Mouse (Mus musculus) adipocyte (in vitro differentiated cells): Measurements from ENCODE around the gene Zdhhc14.
A peak's percentile ranks its signal among the peaks of the same experiment; 100 is the strongest.

ENCODE experiments used
- DNase-seq: peaks from one replicate; pipeline ENCODE4 v3.0.0-alpha.2; 2016; ENCODE audit warnings: low spot score

The Zdhhc14 gene

DNA sequence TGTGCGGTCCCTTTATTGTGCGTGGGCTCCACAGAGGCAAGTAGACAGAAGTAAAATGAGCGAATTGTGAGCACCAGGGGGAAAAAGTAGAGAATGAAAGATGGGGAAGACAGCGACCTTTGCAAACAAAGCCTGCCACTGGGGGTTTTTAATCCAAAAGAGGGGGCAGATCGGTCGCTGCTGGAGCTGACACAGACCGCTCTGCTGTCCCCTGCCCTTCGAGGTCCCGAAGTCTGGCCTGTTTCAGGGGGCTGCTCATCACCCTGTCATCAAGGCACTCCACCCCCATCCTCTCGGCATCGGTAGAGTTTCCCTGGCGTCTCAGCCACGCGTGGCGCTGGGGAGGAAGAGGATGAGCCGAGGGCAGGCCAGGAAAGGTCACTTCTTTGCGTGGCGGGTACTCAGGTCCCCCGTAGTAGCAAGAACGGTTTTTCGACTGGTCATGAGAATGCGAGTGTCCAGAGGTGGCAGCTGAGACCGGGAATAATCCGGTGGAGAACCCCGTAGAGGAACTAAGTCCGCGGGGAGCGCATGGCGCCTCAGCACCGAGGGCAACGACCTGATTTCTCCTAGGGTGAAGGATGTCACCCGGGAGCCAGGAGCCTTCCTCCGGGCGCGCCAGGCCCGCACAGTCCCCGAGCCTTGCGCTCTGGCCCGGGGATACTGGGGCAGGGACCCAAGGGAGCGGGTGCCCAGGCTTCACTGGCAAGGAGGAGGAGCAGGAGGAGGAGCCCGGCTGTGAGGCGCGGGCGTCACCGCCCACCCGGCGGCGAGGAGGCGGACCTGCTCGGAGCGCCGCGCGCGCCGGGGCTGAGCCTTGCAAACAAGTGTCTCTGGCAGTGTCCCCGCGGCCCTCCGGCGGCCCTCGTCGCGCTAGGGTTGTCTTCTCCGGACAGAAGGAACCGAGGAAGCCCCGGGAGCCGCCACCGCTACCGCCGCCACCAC, at the start of gene Zdhhc14:
TSS of gene Zdhhc14 (plus strand) at position 757 of the 945 bp plus-strand sequence.
- DNase-seq, result peak; percentile 46

DNA sequence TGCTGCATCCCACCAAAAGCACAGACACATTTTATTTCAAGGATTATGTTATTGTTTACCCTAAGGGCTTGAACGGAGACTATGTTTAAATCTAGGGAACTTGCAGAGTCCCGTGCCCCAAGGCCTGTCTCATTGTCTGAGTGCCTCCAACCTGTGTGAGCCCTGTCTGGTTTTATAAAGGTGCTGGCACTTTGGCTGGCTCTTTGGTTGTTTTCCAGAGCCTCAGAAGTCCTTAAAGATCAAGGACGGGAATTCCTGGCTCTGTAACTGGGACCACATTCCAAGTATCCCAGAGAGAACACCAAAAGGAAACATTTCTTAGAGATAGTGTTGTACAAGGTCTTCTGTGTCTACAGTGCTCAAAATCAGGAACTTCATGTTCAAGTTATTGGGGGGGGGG, 49.1 kb upstream of the Zdhhc14 start:
- no peak for DNase-seq

DNA sequence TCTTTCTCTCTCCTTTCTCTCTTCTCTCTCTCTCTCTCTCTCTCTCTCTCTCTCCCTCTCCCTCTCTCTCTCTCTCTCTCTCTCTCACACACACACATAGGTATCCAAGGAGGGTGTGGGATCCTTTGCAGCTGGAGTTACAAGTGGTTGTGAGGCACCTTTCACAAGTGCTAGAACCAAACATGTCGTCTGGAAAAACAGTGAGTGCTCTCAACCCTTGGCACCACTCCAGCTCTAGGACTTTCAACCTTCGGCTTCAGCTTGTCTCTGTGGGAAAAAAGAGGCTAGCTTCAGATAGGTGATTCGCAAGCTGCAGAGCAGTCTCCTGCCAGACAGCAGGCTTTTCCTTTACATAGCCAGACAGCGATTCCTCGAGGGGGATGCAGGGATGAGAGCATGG, 48.6 kb upstream of the Zdhhc14 start:
- DNase-seq, result no peak

DNA sequence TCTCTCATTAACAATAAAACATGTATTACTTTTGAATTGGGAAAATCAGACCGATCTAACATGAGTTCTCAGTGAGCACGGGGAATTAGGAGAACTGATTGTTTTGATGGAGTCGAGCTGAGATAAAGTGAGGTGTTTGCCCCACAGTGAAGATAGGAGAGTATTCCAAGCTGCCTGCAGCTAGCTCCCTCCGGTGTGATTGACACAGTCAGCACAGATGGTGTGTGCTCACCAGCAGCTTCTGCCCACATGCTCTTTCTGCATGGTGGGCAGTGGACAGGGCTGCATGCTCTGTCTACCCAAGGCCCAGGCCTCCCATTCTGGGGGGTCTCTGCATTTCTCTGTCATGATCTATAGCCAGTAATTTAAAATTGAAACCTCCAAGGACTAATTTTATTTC, 38.7 kb upstream of the Zdhhc14 start:
- no peak for DNase-seq

DNA sequence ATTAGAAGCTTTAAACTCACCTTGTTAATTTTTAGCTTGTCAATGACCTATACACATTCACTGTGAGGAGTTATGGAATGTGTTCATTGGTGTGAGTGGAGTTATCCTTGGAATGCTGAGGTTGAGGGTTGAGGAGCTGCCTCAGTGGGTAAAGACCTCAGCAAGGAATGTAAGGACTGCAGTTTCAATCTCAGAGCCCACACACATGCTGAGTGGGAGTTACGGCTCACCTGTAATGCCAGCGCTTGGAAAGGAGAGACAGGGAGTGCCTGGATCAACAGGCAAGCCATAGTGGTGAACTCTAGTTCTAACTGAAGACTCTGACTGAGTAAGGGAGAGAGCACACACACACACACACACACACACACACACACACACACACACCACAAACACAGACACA, 28.4 kb upstream of the Zdhhc14 start:
- no peak for DNase-seq

DNA sequence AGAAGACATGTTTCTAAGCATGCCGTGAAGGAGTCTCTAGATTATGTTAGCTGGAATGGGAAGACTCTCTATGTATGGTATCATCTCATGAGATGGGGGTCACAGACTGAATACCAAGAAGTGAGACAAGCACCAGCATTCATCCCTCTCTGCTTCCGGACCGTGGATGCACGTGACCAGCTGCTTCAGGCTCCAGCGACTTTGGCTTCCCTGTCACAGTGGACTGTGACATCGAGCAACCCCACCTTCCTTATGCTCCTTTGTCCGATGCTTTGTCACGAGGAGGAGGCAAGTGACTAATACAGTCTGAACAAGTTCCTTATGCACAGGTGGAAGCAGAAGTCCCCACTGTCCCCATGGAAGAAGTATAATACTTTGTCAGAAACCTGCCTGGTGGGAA, 25.6 kb upstream of the Zdhhc14 start:
- DNase-seq, result no peak

DNA sequence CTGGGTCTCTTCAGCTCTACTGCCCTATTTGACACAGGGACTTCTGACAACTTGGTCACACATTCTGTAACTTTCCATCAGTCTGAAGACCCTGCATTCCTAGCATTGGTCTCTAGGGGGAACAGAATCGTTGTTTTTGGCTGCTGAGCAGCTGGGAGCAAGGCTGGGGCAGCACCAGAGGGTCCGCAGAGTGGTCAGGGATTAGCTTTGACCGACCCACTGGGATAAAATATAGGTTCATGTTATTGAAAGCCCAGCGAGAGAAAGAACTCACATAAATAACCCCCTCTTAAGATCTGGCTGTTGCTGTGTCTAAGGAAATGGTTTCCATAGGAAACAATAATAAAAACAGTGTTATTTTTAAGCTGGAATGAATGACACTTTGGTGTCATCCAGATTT, 25.2 kb upstream of the Zdhhc14 start:
- no peak for DNase-seq

DNA sequence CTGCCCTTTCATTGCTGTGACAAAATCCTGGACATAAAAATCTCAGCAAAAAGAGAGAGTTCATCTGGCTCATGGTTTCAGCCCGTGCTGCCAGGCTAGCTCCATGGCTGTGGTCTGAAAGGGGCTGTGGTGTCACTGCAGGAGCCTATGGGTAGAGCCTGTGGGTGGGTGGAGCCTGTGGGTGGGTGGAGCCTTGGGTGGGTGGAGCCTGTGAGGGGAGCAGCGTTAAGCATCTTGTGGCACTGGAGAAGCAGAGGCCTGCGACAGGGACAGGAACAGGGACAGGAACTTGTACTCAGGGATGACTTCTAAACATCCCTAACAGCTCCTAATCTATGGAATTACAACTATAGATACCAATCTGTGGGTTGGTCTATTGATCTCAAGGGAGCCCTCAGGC, 20.1 kb upstream of the Zdhhc14 start:
- no peak for DNase-seq

GRCm38 (mm10) chr17:5475960-5476725, 16.2 kb upstream of the Zdhhc14 start:
- no peak for DNase-seq

GRCm38 (mm10) chr17:5483456-5483855, 8.9 kb upstream of the Zdhhc14 start:
- DNase-seq, result no peak

GRCm38 (mm10) chr17:5484663-5485062, 7.7 kb upstream of the Zdhhc14 start:
- DNase-seq, result no peak

DNA sequence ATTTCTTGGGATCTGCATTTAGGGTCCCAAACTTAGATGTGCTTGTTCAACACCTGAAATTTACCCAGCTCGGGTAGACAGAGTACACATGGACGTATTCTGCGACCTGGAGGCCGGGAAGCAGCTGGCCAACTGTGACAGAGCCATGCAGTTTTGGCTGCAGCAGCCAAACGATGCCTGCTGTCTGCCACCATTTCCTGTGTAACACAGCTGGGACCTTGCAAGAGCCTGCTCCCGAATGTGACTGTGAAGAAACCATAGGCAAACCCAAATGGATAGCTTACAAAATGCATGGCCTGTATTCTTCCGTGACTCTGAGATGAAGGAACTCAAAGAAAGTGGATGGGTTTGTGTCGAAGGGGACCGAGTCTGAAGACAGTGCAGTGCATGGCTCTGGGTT, 4.2 kb upstream of the Zdhhc14 start:
- no peak for DNase-seq

GRCm38 (mm10) chr17:5490351-5490750, 2.0 kb upstream of the Zdhhc14 start:
- no peak for DNase-seq

- peak; percentile 86 for DNase-seq
Observed at GRCm38 (mm10) chr17:5491031-5491800, 1.1 kb upstream of the Zdhhc14 start.

GRCm38 (mm10) chr17:5492746-5493160, 396 bp downstream of the Zdhhc14 start:
- DNase-seq, result no peak

DNA sequence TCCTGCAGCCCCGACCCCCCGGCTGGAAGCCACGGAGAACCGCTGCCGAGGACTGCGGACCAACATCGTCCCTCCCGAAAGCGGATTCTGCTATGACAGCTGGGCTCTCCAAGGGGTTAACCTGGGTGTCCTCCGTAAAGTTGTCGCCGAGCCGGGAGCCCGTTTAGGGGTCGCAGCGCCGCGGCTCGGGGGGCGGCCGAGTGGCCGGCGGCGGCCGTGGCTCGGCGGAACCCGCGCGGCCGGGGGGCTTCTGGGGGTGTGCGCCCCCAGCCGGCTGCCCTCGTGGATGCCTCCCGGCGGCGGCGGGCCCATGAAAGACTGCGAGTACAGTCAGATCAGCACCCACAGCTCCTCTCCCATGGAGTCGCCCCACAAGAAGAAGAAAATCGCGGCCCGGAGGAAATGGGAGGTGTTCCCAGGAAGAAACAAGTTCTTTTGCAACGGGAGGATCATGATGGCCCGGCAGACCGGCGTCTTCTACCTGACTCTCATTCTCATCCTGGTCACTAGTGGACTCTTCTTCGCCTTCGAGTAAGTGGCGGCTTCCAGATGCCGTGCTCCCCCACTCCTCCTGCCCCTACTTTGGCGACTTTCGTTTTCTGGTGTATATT, 909 bp downstream of the Zdhhc14 start:
- DNase-seq, result no peak

- DNase-seq, result no peak
Observed at GRCm38 (mm10) chr17:5493809-5494208, 1.5 kb downstream of the Zdhhc14 start.

GRCm38 (mm10) chr17:5494832-5495231, 2.5 kb downstream of the Zdhhc14 start:
- no peak for DNase-seq

DNA sequence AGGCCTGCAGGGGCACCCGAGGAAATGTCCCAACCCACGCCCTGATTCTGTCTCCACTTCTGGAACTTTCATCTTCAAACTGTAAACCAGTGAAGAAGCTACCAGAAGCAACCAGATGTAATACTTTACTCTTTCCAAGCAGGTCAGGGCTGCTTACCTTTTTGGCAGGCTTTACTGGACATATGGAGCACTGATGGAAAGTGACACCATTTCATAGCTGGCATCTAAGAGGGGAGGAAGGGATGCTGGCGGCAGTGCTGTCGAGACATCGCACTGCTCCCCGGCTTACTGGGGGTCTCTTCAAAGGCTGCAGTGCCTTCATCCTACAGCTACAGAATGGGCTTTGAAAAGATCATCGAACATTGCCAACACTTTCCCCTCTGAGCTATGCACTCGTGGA, 5.3 kb downstream of the Zdhhc14 start:
- no peak for DNase-seq

DNA sequence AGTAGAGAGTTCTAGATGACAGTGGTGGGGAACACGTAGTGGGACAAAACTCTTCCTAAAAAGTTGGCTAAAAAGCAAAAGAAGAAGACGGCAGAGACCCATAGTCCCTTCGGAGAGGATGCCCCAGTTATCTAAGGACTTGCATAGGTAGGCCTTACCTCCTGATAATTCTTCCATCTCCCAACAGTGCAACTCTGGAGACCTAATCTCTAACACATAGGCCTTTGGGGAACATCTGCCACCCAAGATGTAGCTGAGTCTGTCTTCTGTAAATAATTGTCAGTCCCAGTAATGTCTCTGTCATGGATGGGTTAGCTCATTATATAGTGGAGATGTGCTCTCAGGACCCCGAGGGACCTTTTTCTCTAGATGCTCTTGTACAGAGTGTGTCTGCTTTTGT, 6.6 kb downstream of the Zdhhc14 start:
- DNase-seq, result no peak

DNA sequence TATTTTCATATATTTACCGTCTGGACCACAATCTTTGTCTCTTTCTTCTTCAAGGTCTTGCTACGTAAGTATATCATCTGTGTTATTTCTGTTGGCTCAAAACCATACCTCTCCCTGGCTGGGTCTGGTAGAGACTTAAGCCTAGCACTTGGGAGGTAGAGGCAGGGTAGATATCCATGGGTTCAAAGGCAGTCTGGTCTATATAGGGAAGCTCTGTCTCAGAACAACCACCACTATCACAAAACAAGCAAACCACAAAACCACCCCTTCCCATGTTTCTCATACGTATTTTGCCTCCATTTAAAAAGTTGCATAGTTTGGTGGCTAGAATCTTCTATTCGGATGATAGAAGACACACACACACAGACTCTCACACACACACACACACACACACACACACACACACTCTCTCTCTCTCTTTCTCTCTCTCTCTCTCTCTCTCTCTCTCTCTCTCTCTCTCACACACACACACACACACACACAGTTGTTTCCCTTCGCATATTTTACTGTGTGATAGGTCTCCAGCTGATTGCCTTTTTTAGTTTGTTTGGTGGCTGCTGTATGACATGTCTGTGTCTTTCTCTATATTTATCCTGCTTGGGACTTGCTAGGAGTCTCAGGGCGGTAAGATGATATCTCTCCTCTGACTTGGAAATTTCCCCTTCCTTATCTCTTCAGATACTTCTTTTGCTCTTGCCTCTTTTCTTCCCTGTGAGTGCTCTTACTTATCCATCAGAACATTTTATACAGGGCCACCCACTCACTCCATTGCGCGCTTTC, 11.8 kb downstream of the Zdhhc14 start:
- no peak for DNase-seq
